Mouse (Mus musculus): ENCODE measurements at regions not wholly inside any gene's neighbourhood (a gene's known extent, or its start where the extent isn't known, plus 50 kb on each side); places are given as distances from the start of the nearest gene placed in this dataset.

GRCm38 (mm10) chr9:61162884-61163283 is 209.3 kb upstream of the Tle3 start:
- TF ChIP-seq POLR2A (IDR thresholded peaks at IDR 0.05; ENCODE audit: low read depth, low read length), result no peak
- TF ChIP-seq CTCF (IDR thresholded peaks at IDR 0.05; ENCODE audit: borderline replicate concordance, insufficient read depth, low read length), result no peak

Measured in embryonic fibroblast, embryonic 13.5 days (primary cell).